Mouse (Mus musculus) C2C12 (cell line): Measurements from ENCODE around the gene Bcl3. TPM values are rescaled to one million over a fixed set of nuclear protein-coding genes. Genes with fewer than 3 reads are reported as not detected.

Experiments used
- H3K27me3 ChIP-seq: one replicate; pipeline ENCODE4 v1.6.1; 2011; ENCODE audit not compliant: control insufficient read depth, insufficient read depth, insufficient read length
- H3K36me3 ChIP-seq: one replicate; pipeline ENCODE4 v1.6.1; 2011; ENCODE audit not compliant: control insufficient read depth, insufficient read depth
- H3K4me3 ChIP-seq: one replicate; pipeline ENCODE4 v1.5.1; 2011; ENCODE audit warnings: mild to moderate bottlenecking, control low read depth; ENCODE audit not compliant: poor library complexity, insufficient read depth, severe bottlenecking
- H3K79me2 ChIP-seq: one replicate; pipeline ENCODE4 v1.6.1; 2011; ENCODE audit not compliant: control insufficient read depth, insufficient read depth
- H3K79me3 ChIP-seq: one replicate; pipeline ENCODE4 v1.6.1; 2011; ENCODE audit warnings: low read depth, control low read depth
- H3ac ChIP-seq: one replicate; pipeline ENCODE3; 2011; ENCODE audit warnings: low read depth; ENCODE audit not compliant: control insufficient read depth, insufficient read length
- CEBPB ChIP-seq: IDR thresholded peaks from one replicate; pipeline ENCODE4 v1.6.1; 2011; ENCODE audit warnings: low read depth, mild to moderate bottlenecking, control low read depth, moderate library complexity
- CTCF ChIP-seq: IDR thresholded peaks from one replicate; pipeline ENCODE4 v1.5.1; 2011; ENCODE audit not compliant: control insufficient read depth, insufficient read depth, insufficient read length
- FOSL1 ChIP-seq: IDR thresholded peaks from one replicate; pipeline ENCODE4 v1.8.0; 2011; ENCODE audit warnings: mild to moderate bottlenecking, low read length; ENCODE audit not compliant: poor library complexity, insufficient read depth, severe bottlenecking
- MAX ChIP-seq: IDR thresholded peaks from one replicate; pipeline ENCODE4 v1.6.1; 2011; ENCODE audit warnings: mild to moderate bottlenecking, control low read depth
- MYOD1 ChIP-seq: IDR thresholded peaks from one replicate; pipeline ENCODE4 v1.6.1; 2011; ENCODE audit warnings: low read depth; ENCODE audit not compliant: control insufficient read depth, insufficient read length
- MYOG ChIP-seq: IDR thresholded peaks from one replicate; pipeline ENCODE4 v1.6.1; 2011; ENCODE audit not compliant: control insufficient read depth, insufficient read length; ENCODE audit errors: extremely low read depth
- USF1 ChIP-seq: IDR thresholded peaks from one replicate; pipeline ENCODE4 v1.6.1; 2011; ENCODE audit warnings: low read depth, mild to moderate bottlenecking, control low read depth, moderate library complexity
- polyA plus RNA-seq: library from polyadenylated mRNA; unstranded; fragments of >200 nt; fragmentation: generic; extraction: Trizol; gene quantifications from one replicate; pipeline ENCODE4 v1.2.1, GENCODE M21; 2012; ENCODE audit warnings: missing spikeins

The Bcl3 gene
- polyA plus RNA-seq, 1 experiment: 7.8 TPM

GRCm38 (mm10) chr7:19760021-19760420, 62.5 kb downstream of the Bcl3 start:
- Histone ChIP-seq H3K79me3 (no peaks in the 10 kb centered on the region), H3K4me3 (no peak overlapping the region), H3K36me3 (no peaks in the 10 kb centered on the region), H3K79me2 (no peaks in the 10 kb centered on the region), H3ac (no peak overlapping the region), H3K27me3 (peaks cover 4% of the 10 kb centered on the region)
- TF ChIP-seq MYOD1: no peak
- TF ChIP-seq MAX: no peak
- no peak for TF ChIP-seq FOSL1
- TF ChIP-seq MYOG: no peak
- TF ChIP-seq USF1: no peak
- no peak for TF ChIP-seq CTCF
- TF ChIP-seq CEBPB: no peak

- Histone ChIP-seq H3K79me3 (no peaks in the 10 kb centered on the region), H3ac (no peak overlapping the region), H3K36me3 (no peaks in the 10 kb centered on the region), H3K4me3 (no peak overlapping the region), H3K79me2 (no peaks in the 10 kb centered on the region), H3K27me3 (peaks cover 4% of the 10 kb centered on the region)
- TF ChIP-seq MYOG (no peak), MYOD1 (no peak), CEBPB (no peak), MAX (no peak), FOSL1 (no peak), USF1 (no peak), CTCF (no peak)
Measured at GRCm38 (mm10) chr7:19758623-19759022, 63.9 kb downstream of the Bcl3 start.

Other genes starting within 250 kb of the Bcl3 start
- 1.9 TPM for gene Zfp296, start 245.5 kb downstream of the Bcl3 start, polyA plus RNA-seq
- gene Gemin7, start 245.2 kb downstream of the Bcl3 start, polyA plus RNA-seq: 136 TPM
- 19.0 TPM for gene Clasrp, start 218.3 kb downstream of the Bcl3 start, polyA plus RNA-seq
- 11.1 TPM for gene Relb, start 193.3 kb downstream of the Bcl3 start, polyA plus RNA-seq
- 95.7 TPM for gene Clptm1, start 157.7 kb downstream of the Bcl3 start, polyA plus RNA-seq
- not detected for gene Apoc2, start 144.8 kb downstream of the Bcl3 start, polyA plus RNA-seq
- not detected for gene Gm44805, start 141.3 kb downstream of the Bcl3 start, polyA plus RNA-seq
- gene Apoc4, start 141.3 kb downstream of the Bcl3 start, polyA plus RNA-seq: not detected
- gene Apoc1, start 130.1 kb downstream of the Bcl3 start, polyA plus RNA-seq: not detected
- 2.0 TPM for gene Apoe, start 123.6 kb downstream of the Bcl3 start, polyA plus RNA-seq
- 218 TPM for gene Tomm40, start 107.3 kb downstream of the Bcl3 start, polyA plus RNA-seq
- 26.7 TPM for gene Nectin2, start 72.3 kb downstream of the Bcl3 start, polyA plus RNA-seq
- gene Bcam, start 51.8 kb downstream of the Bcl3 start, polyA plus RNA-seq: 1.7 TPM
- not detected for gene Cblc, start 26.0 kb downstream of the Bcl3 start, polyA plus RNA-seq
- not detected for gene Gm19345, start 29.2 kb upstream of the Bcl3 start, polyA plus RNA-seq
- gene Ceacam16, start 38.5 kb upstream of the Bcl3 start, polyA plus RNA-seq: not detected
- not detected for gene Ceacam19, start 65.2 kb upstream of the Bcl3 start, polyA plus RNA-seq
- 16.5 TPM for gene Pvr, start 98.4 kb upstream of the Bcl3 start, polyA plus RNA-seq
- gene Igsf23, start 128.0 kb upstream of the Bcl3 start, polyA plus RNA-seq: 0.06 TPM
- not detected for gene Ceacam20, start 142.6 kb upstream of the Bcl3 start, polyA plus RNA-seq
- gene Nlrp9b, start 168.7 kb upstream of the Bcl3 start, polyA plus RNA-seq: not detected